Mouse (Mus musculus): ENCODE data around the gene Prss36.
A peak's percentile ranks its signal among the peaks of the same experiment; 100 is the strongest.
"Not testable (repeated sequence)": the region's sequence is repeated elsewhere in the genome, so short reads cannot be mapped to it uniquely, and the experiment has no call there.

Gene Prss36

GRCm38 (mm10) chr7:127903971-127904796 is 42.3 kb downstream of the Prss36 start, which contains the start of gene Bckdk:
Gene Bckdk (plus strand): TSS chr7:127904082.
- DNase-seq (ENCODE audit: low read depth, low spot score), result peak; percentile 50

GRCm38 (mm10) chr7:127901772-127902171 is 44.8 kb downstream of the Prss36 start:
- DNase-seq (ENCODE audit: low read depth, low spot score), result no peak

GRCm38 (mm10) chr7:127899997-127900396 is 46.5 kb downstream of the Prss36 start:
- no peak for DNase-seq (ENCODE audit: low read depth, low spot score)

GRCm38 (mm10) chr7:127898179-127898956 is 48.2 kb downstream of the Prss36 start:
- no peak for DNase-seq (ENCODE audit: low read depth, low spot score)

GRCm38 (mm10) chr7:127897542-127897941 is 49.0 kb downstream of the Prss36 start:
- DNase-seq (ENCODE audit: low read depth, low spot score), result no peak

GRCm38 (mm10) chr7:127896384-127896783 is 50.1 kb downstream of the Prss36 start:
- DNase-seq (ENCODE audit: low read depth, low spot score), result no peak

GRCm38 (mm10) chr7:127895891-127896290 is 50.6 kb downstream of the Prss36 start:
- DNase-seq (ENCODE audit: low read depth, low spot score), result not testable (repeated sequence)

- DNase-seq (ENCODE audit: low read depth, low spot score), result peak; percentile 88
These were observed 51.1 kb downstream of the Prss36 start, which contains the start of the genes Gm21974 and Vkorc1 for GRCm38 (mm10) chr7:127895442-127895841. Gene Gm21974 (minus strand): TSS chr7:127895454. Gene Vkorc1 (minus strand): TSS chr7:127895617.

GRCm38 (mm10) chr7:127894480-127894879 is 52.0 kb downstream of the Prss36 start:
- no peak for DNase-seq (ENCODE audit: low read depth, low spot score)

GRCm38 (mm10) chr7:127890798-127891197 is 55.7 kb downstream of the Prss36 start, which contains the start of gene Prss53:
Gene Prss53 (minus strand): TSS chr7:127890970.
- DNase-seq (ENCODE audit: low read depth, low spot score), result no peak

- DNase-seq (ENCODE audit: low read depth, low spot score), result no peak
These were observed 57.7 kb downstream of the Prss36 start for GRCm38 (mm10) chr7:127888821-127889220.

GRCm38 (mm10) chr7:127887781-127888180 is 58.7 kb downstream of the Prss36 start:
- DNase-seq (ENCODE audit: low read depth, low spot score), result no peak

GRCm38 (mm10) chr7:127887191-127887590 is 59.3 kb downstream of the Prss36 start:
- no peak for DNase-seq (ENCODE audit: low read depth, low spot score)

GRCm38 (mm10) chr7:127886551-127886950 is 60.0 kb downstream of the Prss36 start:
- no peak for DNase-seq (ENCODE audit: low read depth, low spot score)

GRCm38 (mm10) chr7:127885951-127886350 is 60.6 kb downstream of the Prss36 start:
- no peak for DNase-seq (ENCODE audit: low read depth, low spot score)

All from retina, adult 2 months (tissue).